Mouse (Mus musculus): ENCODE data around the gene Supt6. TPM values are rescaled to one million over a fixed set of nuclear protein-coding genes. Genes with fewer than 3 reads are reported as not detected.
"Not testable (repeated sequence)": the region's sequence is repeated elsewhere in the genome, so short reads cannot be mapped to it uniquely, and the experiment has no call there.

Gene Supt6
- polyA plus RNA-seq, 1 experiment = 73.4 TPM

GRCm38 (mm10) chr11:78188331-78189233 lies 57.2 kb downstream of the Supt6 start, which contains the start of gene Rab34:
Gene Rab34 (plus strand): TSS chr11:78188430.
- H3K27ac ChIP-seq (ENCODE audit: insufficient read depth, low read length) = peak within 1 kb of the TSS; percentile 81
- no peaks in the 10 kb centered on the region for H3K9me3 ChIP-seq (replicated peaks; ENCODE audit: control insufficient read depth, insufficient read depth, low read length, poor library complexity, severe bottlenecking)
- peak within 1 kb of the TSS; percentile 90 for H3K9ac ChIP-seq (ENCODE audit: low read depth, poor library complexity, severe bottlenecking)
- H3K4me3 ChIP-seq (ENCODE audit: low read depth, low read length) = peak within 1 kb of the TSS; percentile 90
- no peak for TF ChIP-seq CTCF (IDR thresholded peaks at IDR 0.05; ENCODE audit: low read depth, low read length)
- TF ChIP-seq EP300 (IDR thresholded peaks at IDR 0.05; ENCODE audit: insufficient read depth, low read depth, low read length) = 0 out of 2 replicates have a peak, but pooled peaks have one; percentile 5
- no peak for TF ChIP-seq POLR2A (IDR thresholded peaks at IDR 0.05; ENCODE audit: insufficient read depth, low read length)
- H3K27me3 ChIP-seq (ENCODE audit: control insufficient read depth, insufficient read depth, low read length, poor library complexity, severe bottlenecking) = no peaks in the 10 kb centered on the region
- H3K4me1 ChIP-seq (ENCODE audit: control insufficient read depth, insufficient read depth, low read length) = peaks cover 2% of the 10 kb centered on the region
- H3K36me3 ChIP-seq (ENCODE audit: control insufficient read depth, insufficient read depth, low read length, poor library complexity, severe bottlenecking) = peaks cover 2% of the 10 kb centered on the region; the same call in 1 of the 2 replicates

GRCm38 (mm10) chr11:78184702-78185101 lies 61.1 kb downstream of the Supt6 start:
- H3K4me1 ChIP-seq (ENCODE audit: control insufficient read depth, insufficient read depth, low read length); H3K27me3 ChIP-seq (ENCODE audit: control insufficient read depth, insufficient read depth, low read length, poor library complexity, severe bottlenecking); H3K9me3 ChIP-seq (replicated peaks; ENCODE audit: control insufficient read depth, insufficient read depth, low read length, poor library complexity, severe bottlenecking): not testable (repeated sequence)
- peak overlapping the region; percentile 94 for H3K4me3 ChIP-seq (ENCODE audit: low read depth, low read length)
- H3K9ac ChIP-seq (ENCODE audit: low read depth, poor library complexity, severe bottlenecking) = peak overlapping the region; percentile 100
- peaks cover 34% of the 10 kb centered on the region for H3K36me3 ChIP-seq (ENCODE audit: control insufficient read depth, insufficient read depth, low read length, poor library complexity, severe bottlenecking)
- peak overlapping the region; percentile 88 for H3K27ac ChIP-seq (ENCODE audit: insufficient read depth, low read length)

- Histone ChIP-seq H3K4me1 (ENCODE audit: control insufficient read depth, insufficient read depth, low read length) (no peaks in the 10 kb centered on the region), H3K27ac (ENCODE audit: insufficient read depth, low read length) (peak overlapping the region; percentile 88), H3K36me3 (ENCODE audit: control insufficient read depth, insufficient read depth, low read length, poor library complexity, severe bottlenecking) (peaks cover 39% of the 10 kb centered on the region), H3K27me3 (ENCODE audit: control insufficient read depth, insufficient read depth, low read length, poor library complexity, severe bottlenecking) (no peaks in the 10 kb centered on the region), H3K9ac (ENCODE audit: low read depth, poor library complexity, severe bottlenecking) (peak overlapping the region; percentile 100), H3K4me3 (ENCODE audit: low read depth, low read length) (peak overlapping the region; percentile 94), H3K9me3 (replicated peaks; ENCODE audit: control insufficient read depth, insufficient read depth, low read length, poor library complexity, severe bottlenecking) (no peaks in the 10 kb centered on the region)
- no peak for TF ChIP-seq CTCF (IDR thresholded peaks at IDR 0.05; ENCODE audit: low read depth, low read length)
- TF ChIP-seq POLR2A (IDR thresholded peaks at IDR 0.05; ENCODE audit: insufficient read depth, low read length) = no peak
- no peak for TF ChIP-seq EP300 (IDR thresholded peaks at IDR 0.05; ENCODE audit: insufficient read depth, low read depth, low read length)
Observed at GRCm38 (mm10) chr11:78183884-78184514, 61.8 kb downstream of the Supt6 start.

- Histone ChIP-seq H3K27me3 (ENCODE audit: control insufficient read depth, insufficient read depth, low read length, poor library complexity, severe bottlenecking) (no peaks in the 10 kb centered on the region), H3K36me3 (ENCODE audit: control insufficient read depth, insufficient read depth, low read length, poor library complexity, severe bottlenecking) (peaks cover 39% of the 10 kb centered on the region), H3K9ac (ENCODE audit: low read depth, poor library complexity, severe bottlenecking) (peak within 1 kb of the TSS; percentile 100), H3K4me1 (ENCODE audit: control insufficient read depth, insufficient read depth, low read length) (no peaks in the 10 kb centered on the region), H3K9me3 (replicated peaks; ENCODE audit: control insufficient read depth, insufficient read depth, low read length, poor library complexity, severe bottlenecking) (no peaks in the 10 kb centered on the region), H3K27ac (ENCODE audit: insufficient read depth, low read length) (peak within 1 kb of the TSS; percentile 95), H3K4me3 (ENCODE audit: low read depth, low read length) (peak within 1 kb of the TSS; percentile 94)
- TF ChIP-seq EP300 (IDR thresholded peaks at IDR 0.05; ENCODE audit: insufficient read depth, low read depth, low read length) = no peak
- TF ChIP-seq POLR2A (IDR thresholded peaks at IDR 0.05; ENCODE audit: insufficient read depth, low read length) = peak; percentile 90
- no peak for TF ChIP-seq CTCF (IDR thresholded peaks at IDR 0.05; ENCODE audit: low read depth, low read length)
Observed at GRCm38 (mm10) chr11:78182961-78183844, 62.6 kb downstream of the Supt6 start, which contains the start of gene Rpl23a. Gene Rpl23a (minus strand): TSS chr11:78183584.

GRCm38 (mm10) chr11:78182450-78182849 lies 63.3 kb downstream of the Supt6 start:
- peak overlapping the region; percentile 95 for H3K27ac ChIP-seq (ENCODE audit: insufficient read depth, low read length)
- peaks cover 39% of the 10 kb centered on the region for H3K36me3 ChIP-seq (ENCODE audit: control insufficient read depth, insufficient read depth, low read length, poor library complexity, severe bottlenecking)
- H3K4me1 ChIP-seq (ENCODE audit: control insufficient read depth, insufficient read depth, low read length) = no peaks in the 10 kb centered on the region
- peak overlapping the region; percentile 93 for H3K4me3 ChIP-seq (ENCODE audit: low read depth, low read length)
- H3K27me3 ChIP-seq (ENCODE audit: control insufficient read depth, insufficient read depth, low read length, poor library complexity, severe bottlenecking) = no peaks in the 10 kb centered on the region
- H3K9me3 ChIP-seq (replicated peaks; ENCODE audit: control insufficient read depth, insufficient read depth, low read length, poor library complexity, severe bottlenecking) = no peaks in the 10 kb centered on the region
- H3K9ac ChIP-seq (ENCODE audit: low read depth, poor library complexity, severe bottlenecking) = peak overlapping the region; percentile 100
- TF ChIP-seq POLR2A (IDR thresholded peaks at IDR 0.05; ENCODE audit: insufficient read depth, low read length) (no peak), EP300 (IDR thresholded peaks at IDR 0.05; ENCODE audit: insufficient read depth, low read depth, low read length) (no peak), CTCF (IDR thresholded peaks at IDR 0.05; ENCODE audit: low read depth, low read length) (no peak)

Data from ES-Bruce4 (cell line).